Mouse (Mus musculus) limb, embryonic 14.5 days (tissue): ENCODE data around the gene Lamb3. TPM values are rescaled to one million over a fixed set of nuclear protein-coding genes. Genes with fewer than 3 reads are reported as not detected.

Experiments used
- ATAC-seq: fragments of 200-750 bp; cut with Nextera tagmentation; 2 replicates; pipeline ENCODE4 v1.8.0; 2017; ENCODE audit warnings: low read depth, moderate number of reproducible peaks, moderate TSS enrichment; ENCODE audit not compliant: low FRiP score
- DNase-seq: peaks from one replicate; pipeline ENCODE4 v3.0.0-alpha.2; 2015; ENCODE audit warnings: low spot score
- H3K27ac ChIP-seq: fragments of 300-500 bp; sonication (generic); replicated peaks from 2 replicates; pipeline ENCODE4 v1.5.1; 2014; ENCODE audit warnings: low read depth, mild to moderate bottlenecking, low read length, moderate library complexity, mixed read lengths
- H3K27me3 ChIP-seq: fragments of 300-500 bp; sonication (generic); 2 replicates; pipeline ENCODE4 v1.6.1; 2014; ENCODE audit warnings: low read length, mixed read lengths; ENCODE audit not compliant: control insufficient read depth, insufficient read depth
- H3K36me3 ChIP-seq: fragments of 300-500 bp; sonication (generic); 2 replicates; pipeline ENCODE4 v1.6.1; 2014; ENCODE audit warnings: mild to moderate bottlenecking, low read length, moderate library complexity, mixed read lengths; ENCODE audit not compliant: control insufficient read depth, insufficient read depth
- H3K4me1 ChIP-seq: fragments of 300-500 bp; sonication (generic); 2 replicates; pipeline ENCODE4 v1.6.1; 2014; ENCODE audit warnings: antibody characterized with exemption, low read length, mixed read lengths; ENCODE audit not compliant: control insufficient read depth, insufficient read depth
- H3K4me2 ChIP-seq: fragments of 300-500 bp; sonication (generic); replicated peaks from 2 replicates; pipeline ENCODE4 v1.6.1; 2014; ENCODE audit warnings: low read depth, mild to moderate bottlenecking, low read length, moderate library complexity; ENCODE audit not compliant: severe bottlenecking
- H3K4me3 ChIP-seq: fragments of 300-500 bp; sonication (generic); replicated peaks from 2 replicates; pipeline ENCODE4 v1.5.1; 2014; ENCODE audit warnings: low read length
- H3K9ac ChIP-seq: fragments of 300-500 bp; sonication (generic); 2 replicates; pipeline ENCODE4 v1.6.1; 2014; ENCODE audit warnings: mild to moderate bottlenecking, low read depth, low read length, moderate library complexity; ENCODE audit not compliant: severe bottlenecking
- H3K9me3 ChIP-seq: fragments of 300-500 bp; sonication (generic); 2 replicates; pipeline ENCODE4 v1.6.1; 2016; ENCODE audit warnings: low read length; ENCODE audit not compliant: control insufficient read depth
- POLR2A ChIP-seq: fragments of 200-500 bp; IDR thresholded peaks from 2 replicates; pipeline ENCODE4 v1.8.0; 2012; ENCODE audit warnings: inconsistent platforms, mild to moderate bottlenecking, moderate library complexity, borderline replicate concordance; ENCODE audit not compliant: insufficient read depth, insufficient read length; ENCODE audit errors: extremely low read depth
- WGBS: fragments of 180-500 bp; shearing (Covaris S2); extraction: QIAGEN DNeasy Blood & Tissue Kit; methylation state at CpG from one replicate; pipeline ENCODE4 v1.1.7; 2014; 5-methylcytosine and 5-hydroxymethylcytosine counted together
- polyA plus RNA-seq, 2 experiments: library from polyadenylated mRNA; depleted of rRNA in 1 of 2; stranded (reverse) in 1 of 2; unstranded in 1 of 2; fragments of >200 nt; fragmentation: Nextera tagmentation in 1 of 2; extraction: Ambion mirVana in 1 of 2; gene quantifications; 2 replicates each; pipeline versions ENCODE4 v1.2.1 to v1.2.3; 2012 to 2014

Gene Lamb3
- polyA plus RNA-seq, 2 experiments: 4.0 to 4.6 TPM

DNA sequence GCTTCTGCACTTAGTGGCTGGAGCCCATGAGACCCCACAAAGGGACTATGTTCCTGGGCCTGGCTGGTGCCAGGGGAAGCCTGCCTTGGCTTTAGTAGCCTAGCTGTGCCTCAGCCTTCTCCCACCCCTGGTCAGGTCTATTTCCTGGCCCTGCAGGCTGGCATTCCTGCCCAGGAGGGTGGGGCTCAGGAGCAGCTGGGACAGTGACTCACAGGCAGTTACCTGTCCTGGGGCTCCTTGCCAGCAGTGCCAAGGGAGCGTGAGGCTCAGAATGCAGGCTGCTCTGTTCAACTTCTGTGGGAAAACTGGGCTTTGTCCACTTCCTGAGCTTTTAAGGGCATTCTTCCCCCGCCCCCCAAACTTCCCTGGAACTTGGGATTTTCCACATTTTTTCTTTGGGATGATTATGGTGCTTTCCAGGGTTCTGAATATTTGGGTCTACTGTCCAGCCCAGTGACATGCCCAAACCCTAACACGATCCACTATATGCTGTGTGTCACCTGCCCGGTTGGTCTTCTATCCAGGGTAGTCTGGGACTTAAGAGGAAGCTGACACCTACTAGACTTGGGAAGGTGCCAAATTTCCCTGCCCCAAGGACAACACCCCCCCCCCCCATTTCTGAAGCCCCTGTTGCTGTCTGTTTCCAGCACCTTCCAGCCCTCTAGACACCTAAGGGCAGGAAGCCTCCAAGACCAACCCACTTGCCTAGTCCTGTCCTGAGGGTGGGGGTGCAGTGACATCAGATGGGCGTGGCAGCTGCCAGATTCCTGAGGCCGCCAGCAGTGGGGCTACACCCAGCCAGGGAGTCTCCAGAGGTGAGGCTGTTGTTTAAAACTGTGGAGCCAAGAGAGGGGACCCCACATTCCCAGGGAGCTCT lies 94.0 kb downstream of the Lamb3 start:
- Histone ChIP-seq H3K9me3 (no peaks in the 10 kb centered on the region), H3K4me2 (0 out of 2 replicates have a peak overlapping the region, but pooled peaks have one; percentile 8), H3K27me3 (no peaks in the 10 kb centered on the region), H3K9ac (no peak overlapping the region), H3K36me3 (no peaks in the 10 kb centered on the region), H3K4me1 (0 out of 2 replicates have a peak, but pooled peaks cover 2% of the 10 kb centered on the region), H3K27ac (no peak overlapping the region), H3K4me3 (no peak overlapping the region)
- peak; percentile 19; the same call in 1 of the 2 replicates for ATAC-seq
- no peak for DNase-seq
- 51% methylated on average over 6 of the region's 6 CpGs for WGBS
- no peak for TF ChIP-seq POLR2A

DNA sequence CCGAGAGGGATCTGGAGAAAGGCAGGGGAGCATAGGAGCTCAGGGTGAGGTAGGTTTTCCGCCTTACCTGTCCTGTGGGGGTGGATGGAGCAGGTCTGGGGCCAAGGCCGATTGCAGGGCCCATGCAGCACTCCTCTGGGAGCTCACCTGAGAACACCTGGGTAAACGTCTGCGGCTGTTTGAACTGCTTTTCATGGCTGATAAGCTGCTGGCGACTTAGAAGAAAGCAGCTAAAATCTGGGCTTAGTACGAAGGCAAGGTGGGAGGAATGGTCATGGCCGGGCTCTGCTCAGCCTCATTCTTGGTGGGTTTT lies 94.5 kb downstream of the Lamb3 start:
- Histone ChIP-seq H3K4me3 (no peak overlapping the region), H3K27ac (no peak overlapping the region), H3K27me3 (no peaks in the 10 kb centered on the region), H3K4me1 (0 out of 2 replicates have a peak, but pooled peaks cover 2% of the 10 kb centered on the region), H3K4me2 (0 out of 2 replicates have a peak overlapping the region, but pooled peaks have one; percentile 8), H3K9me3 (no peaks in the 10 kb centered on the region), H3K36me3 (no peaks in the 10 kb centered on the region), H3K9ac (no peak overlapping the region)
- WGBS: 59% methylated on average over 8 of the region's 8 CpGs
- no peak for ATAC-seq
- no peak for DNase-seq
- TF ChIP-seq POLR2A: no peak

DNA sequence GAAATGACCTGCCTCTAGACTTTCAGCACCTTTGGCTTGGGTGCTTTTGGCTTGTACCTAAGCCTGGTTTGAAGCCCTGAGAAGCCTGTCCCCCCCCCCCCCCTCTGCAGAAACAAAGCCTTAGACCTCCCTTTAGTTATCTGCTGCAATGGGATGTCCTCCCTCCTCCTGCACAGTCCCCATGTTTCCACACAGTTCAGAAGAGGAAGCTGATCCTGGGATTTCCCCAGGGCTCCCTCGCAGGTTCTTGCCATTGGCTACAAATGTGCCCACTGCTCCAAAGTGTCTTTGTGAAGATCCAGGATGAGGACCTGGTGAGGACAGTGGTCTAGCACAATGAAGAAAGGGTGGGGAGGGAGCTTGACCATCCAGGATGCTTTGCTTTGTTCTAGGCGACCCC lies 95.6 kb downstream of the Lamb3 start:
- Histone ChIP-seq H3K4me3 (no peak overlapping the region), H3K4me2 (no peak overlapping the region), H3K9me3 (no peaks in the 10 kb centered on the region), H3K27ac (no peak overlapping the region), H3K4me1 (0 out of 2 replicates have a peak, but pooled peaks cover 2% of the 10 kb centered on the region), H3K36me3 (no peaks in the 10 kb centered on the region), H3K27me3 (no peaks in the 10 kb centered on the region), H3K9ac (no peak overlapping the region)
- DNase-seq (no peak), ATAC-seq (no peak)
- TF ChIP-seq POLR2A: no peak
- WGBS: 63% methylated on average over 2 of the region's 2 CpGs

DNA sequence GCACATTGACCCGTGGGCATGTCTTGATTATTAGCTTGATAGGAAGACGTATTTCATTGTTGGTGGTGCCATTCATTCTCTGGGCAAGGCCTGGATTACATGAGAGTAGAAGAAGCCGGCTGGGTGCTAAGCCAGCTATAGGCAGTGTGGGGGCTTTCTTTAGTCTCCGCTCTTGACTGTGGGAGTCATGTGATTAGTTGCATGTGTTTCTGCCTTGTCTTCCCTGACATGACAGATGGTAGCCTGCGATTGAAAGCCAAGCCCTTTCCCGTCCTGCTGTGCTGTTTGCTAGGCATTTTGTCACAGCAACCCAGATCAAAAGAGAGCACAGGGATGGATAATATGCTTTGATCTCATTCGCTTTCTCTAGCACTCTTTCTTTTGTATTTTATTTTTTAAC lies 97.9 kb downstream of the Lamb3 start:
- ATAC-seq (no peak), DNase-seq (peak; percentile 15)
- no peaks in the 10 kb centered on the region for H3K27me3 ChIP-seq
- H3K27ac ChIP-seq: no peak overlapping the region
- no peaks in the 10 kb centered on the region for H3K36me3 ChIP-seq
- 0 out of 2 replicates have a peak, but pooled peaks cover 2% of the 10 kb centered on the region for H3K4me1 ChIP-seq
- H3K4me2 ChIP-seq: no peak overlapping the region
- H3K9me3 ChIP-seq: no peaks in the 10 kb centered on the region
- H3K9ac ChIP-seq: no peak overlapping the region
- TF ChIP-seq POLR2A: no peak
- H3K4me3 ChIP-seq: no peak overlapping the region
- 34% methylated on average over 7 of the region's 7 CpGs for WGBS

DNA sequence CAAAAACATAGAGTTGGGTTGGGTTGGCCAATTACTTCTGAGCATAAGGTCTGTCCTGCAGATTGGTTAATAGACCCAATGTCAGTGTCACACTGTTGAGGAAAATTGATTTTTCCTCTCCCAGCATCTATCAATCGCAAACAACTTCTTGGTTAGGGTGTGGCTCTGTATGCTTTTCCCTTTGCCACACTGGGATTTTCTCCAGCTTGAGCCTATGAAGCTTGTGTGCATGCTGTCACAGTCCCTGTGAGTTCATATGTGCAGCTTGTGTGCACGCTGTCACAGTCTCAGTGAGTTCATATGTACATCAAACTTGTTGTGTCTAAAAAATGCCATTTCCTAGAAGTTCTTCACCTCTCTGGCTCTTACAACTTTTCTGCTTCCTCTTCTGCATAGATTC lies 99.3 kb downstream of the Lamb3 start:
- 90% methylated on average over 2 of the region's 2 CpGs for WGBS
- Histone ChIP-seq H3K27me3 (no peaks in the 10 kb centered on the region), H3K9me3 (no peaks in the 10 kb centered on the region), H3K4me2 (no peak overlapping the region), H3K4me3 (no peak overlapping the region), H3K9ac (no peak overlapping the region), H3K36me3 (no peaks in the 10 kb centered on the region), H3K4me1 (no peaks in the 10 kb centered on the region), H3K27ac (no peak overlapping the region)
- DNase-seq (no peak), ATAC-seq (no peak)
- TF ChIP-seq POLR2A: no peak
